Mouse (Mus musculus): ENCODE data around the gene Rabepk.

DNA sequence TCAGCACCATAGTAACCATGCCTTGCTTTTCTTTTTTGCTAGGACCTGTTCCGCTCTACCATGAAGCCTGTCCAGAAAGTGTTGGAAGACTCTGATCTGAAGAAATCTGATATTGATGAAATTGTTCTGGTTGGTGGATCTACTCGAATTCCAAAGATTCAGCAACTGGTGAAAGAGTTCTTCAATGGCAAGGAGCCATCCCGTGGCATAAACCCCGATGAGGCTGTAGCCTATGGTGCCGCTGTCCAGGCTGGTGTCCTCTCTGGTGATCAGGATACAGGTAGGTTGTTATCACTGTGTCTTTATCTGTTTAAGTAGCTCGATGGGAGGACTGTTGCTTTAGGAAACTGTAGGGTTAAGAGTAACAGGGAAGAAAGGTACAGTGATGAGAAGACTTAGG is 25.2 kb downstream of the Rabepk start:
- TF ChIP-seq POLR2A (IDR thresholded peaks at IDR 0.05; ENCODE audit: borderline replicate concordance, extremely low read depth, low read depth, low read length) (no peak), CTCF (IDR thresholded peaks at IDR 0.05; ENCODE audit: insufficient read depth, low read length) (no peak)

Data from lung, adult 2 months (tissue).